Mouse (Mus musculus) ES-E14 (cell line): Measurements from ENCODE around the gene Mgat4c. TPM values are rescaled to one million over a fixed set of nuclear protein-coding genes. Genes with fewer than 3 reads are reported as not detected.

ENCODE experiments used
- DNase-seq: peaks from one replicate; pipeline ENCODE4 v3.0.0-alpha.2; 2013; ENCODE audit warnings: low read depth, low spot score
- H3K27ac ChIP-seq: 2 replicates; pipeline ENCODE4 v1.5.1; 2012; ENCODE audit warnings: low read depth, mild to moderate bottlenecking, low read length, moderate library complexity, mixed read lengths; ENCODE audit not compliant: poor library complexity, insufficient read depth, severe bottlenecking
- H3K36me3 ChIP-seq: 2 replicates; pipeline ENCODE4 v1.6.1; 2012; ENCODE audit warnings: mild to moderate bottlenecking, low read length, moderate library complexity, mixed read lengths; ENCODE audit not compliant: control insufficient read depth, poor library complexity, insufficient read depth, severe bottlenecking
- H3K4me1 ChIP-seq, 2 experiments: fragments of 150-350 bp in 1 of 2; sonication (generic) in 1 of 2; 2 replicates each; pipeline ENCODE4 v1.6.1; 2012; ENCODE audit warnings: low read length in 2 of 2, mild to moderate bottlenecking in 1 of 2, mixed read lengths in 1 of 2; ENCODE audit not compliant: control insufficient read depth in 2 of 2, insufficient read depth in 2 of 2, poor library complexity in 1 of 2
- H3K4me3 ChIP-seq, 2 experiments: fragments of 150-350 bp in 1 of 2; sonication (generic) in 1 of 2; 2 replicates each; pipeline ENCODE4 v1.5.1; 2012; ENCODE audit warnings: low read length in 2 of 2, low read depth in 1 of 2, mild to moderate bottlenecking in 1 of 2, mixed read lengths in 1 of 2; ENCODE audit not compliant: insufficient read depth in 1 of 2, poor library complexity in 1 of 2, severe bottlenecking in 1 of 2
- H3K9ac ChIP-seq: 2 replicates; pipeline ENCODE4 v1.6.1; 2012; ENCODE audit warnings: low read depth, mild to moderate bottlenecking, low read length, mixed read lengths; ENCODE audit not compliant: poor library complexity, insufficient read depth, severe bottlenecking
- H3K9me3 ChIP-seq: fragments of 150-350 bp; sonication (generic); 2 replicates; pipeline ENCODE4 v1.6.1; 2012; ENCODE audit warnings: low read depth, mild to moderate bottlenecking, low read length; ENCODE audit not compliant: control insufficient read depth, insufficient read depth
- CHD2 ChIP-seq: IDR thresholded peaks from 2 replicates; pipeline ENCODE4 v1.6.1; 2014; ENCODE audit warnings: mild to moderate bottlenecking, low read depth, low read length, inconsistent platforms
- HCFC1 ChIP-seq: IDR thresholded peaks from 2 replicates; pipeline ENCODE4 v1.6.1; 2012; ENCODE audit warnings: low read length, inconsistent platforms, borderline replicate concordance; ENCODE audit not compliant: insufficient read depth
- MAFK ChIP-seq: IDR thresholded peaks from 2 replicates; pipeline ENCODE4 v1.6.1; 2014; ENCODE audit warnings: mild to moderate bottlenecking, low read depth, low read length, inconsistent platforms; ENCODE audit not compliant: insufficient read depth
- ZC3H11A ChIP-seq: IDR thresholded peaks from 2 replicates; pipeline ENCODE4 v1.6.1; 2012; ENCODE audit warnings: low read depth, mild to moderate bottlenecking, inconsistent platforms, low read length, borderline replicate concordance
- ZNF384 ChIP-seq: IDR thresholded peaks from 2 replicates; pipeline ENCODE4 v1.6.1; 2012; ENCODE audit warnings: low read depth, low read length, inconsistent platforms
- in situ Hi-C, 2 experiments: fragments of 600-800 bp; cut with MboI; formaldehyde crosslinking; loops; one replicate each; pipeline ENCODE4 v1.15.1; 2025; ENCODE audit warnings: low sequenced_read_pairs in 2 of 2, inconsistent platforms in 1 of 2; ENCODE audit not compliant: unreplicated experiment in 2 of 2
- total RNA-seq: library from RNA; depleted of rRNA; stranded (reverse); fragments of 300-350 nt; gene quantifications from 2 replicates; pipeline ENCODE4 v1.2.3, GENCODE M21; 2012

The Mgat4c gene
- total RNA-seq, 1 experiment, result 1.2 TPM

GRCm38 (mm10) chr10:102158809-102159208 is 477.5 kb downstream of the Mgat4c start:
- in situ Hi-C loops, result no loop called here
- H3K4me1 ChIP-seq, result no peaks in the 10 kb centered on the region
- H3K27ac ChIP-seq, result no peak overlapping the region
- no peaks in the 10 kb centered on the region for H3K36me3 ChIP-seq
- H3K9me3 ChIP-seq, result no peaks in the 10 kb centered on the region
- no peak overlapping the region for H3K4me3 ChIP-seq
- DNase-seq, result no peak
- H3K9ac ChIP-seq, result no peak overlapping the region
- TF ChIP-seq HCFC1, result no peak
- TF ChIP-seq MAFK, result no peak
- no peak for TF ChIP-seq ZC3H11A
- TF ChIP-seq CHD2, result no peak
- no peak for TF ChIP-seq ZNF384

- H3K4me1 ChIP-seq, result no peaks in the 10 kb centered on the region
- H3K4me3 ChIP-seq, result no peak overlapping the region
- no peak overlapping the region for H3K9ac ChIP-seq
- H3K9me3 ChIP-seq, result no peaks in the 10 kb centered on the region
- in situ Hi-C loops, result no loop called here
- no peak for DNase-seq
- H3K27ac ChIP-seq, result no peak overlapping the region
- H3K36me3 ChIP-seq, result no peaks in the 10 kb centered on the region
- TF ChIP-seq ZNF384 (no peak), HCFC1 (no peak), MAFK (no peak), CHD2 (no peak), ZC3H11A (no peak)
Observed at GRCm38 (mm10) chr10:102184726-102185125, 503.4 kb downstream of the Mgat4c start.

GRCm38 (mm10) chr10:102191646-102192045 is 510.4 kb downstream of the Mgat4c start:
- Histone ChIP-seq H3K4me1 (no peaks in the 10 kb centered on the region), H3K9me3 (no peaks in the 10 kb centered on the region), H3K27ac (no peak overlapping the region), H3K36me3 (no peaks in the 10 kb centered on the region), H3K4me3 (no peak overlapping the region), H3K9ac (no peak overlapping the region)
- no peak for DNase-seq
- in situ Hi-C loops, result no loop called here
- no peak for TF ChIP-seq ZC3H11A
- no peak for TF ChIP-seq ZNF384
- TF ChIP-seq HCFC1, result no peak
- TF ChIP-seq CHD2, result no peak
- no peak for TF ChIP-seq MAFK

- in situ Hi-C loops, result no loop called here
- Histone ChIP-seq H3K4me3 (no peak overlapping the region), H3K4me1 (no peaks in the 10 kb centered on the region), H3K27ac (no peak overlapping the region), H3K36me3 (no peaks in the 10 kb centered on the region), H3K9ac (no peak overlapping the region), H3K9me3 (no peaks in the 10 kb centered on the region)
- TF ChIP-seq HCFC1, result no peak
- TF ChIP-seq MAFK, result no peak
- no peak for TF ChIP-seq ZNF384
- no peak for TF ChIP-seq CHD2
- TF ChIP-seq ZC3H11A, result no peak
- no peak for DNase-seq
Observed at GRCm38 (mm10) chr10:102196850-102197249, 515.6 kb downstream of the Mgat4c start.

GRCm38 (mm10) chr10:102238558-102239211 is 557.4 kb downstream of the Mgat4c start:
- Histone ChIP-seq H3K9ac (no peak overlapping the region), H3K4me3 (no peak overlapping the region), H3K9me3 (no peaks in the 10 kb centered on the region), H3K4me1 (no peaks in the 10 kb centered on the region), H3K36me3 (no peaks in the 10 kb centered on the region), H3K27ac (no peak overlapping the region)
- TF ChIP-seq CHD2 (no peak), HCFC1 (no peak), ZC3H11A (no peak), MAFK (no peak), ZNF384 (no peak)
- in situ Hi-C loops, result no loop called here
- no peak for DNase-seq
